Mouse (Mus musculus): ENCODE measurements around the gene Tgfbr3. TPM values are rescaled to one million over a fixed set of nuclear protein-coding genes. Genes with fewer than 3 reads are reported as not detected.

Gene Tgfbr3
- polyA plus RNA-seq, 1 experiment from 2014 or later, result 38.7 TPM

- peak overlapping the region; percentile 82; the same call in 1 of the 2 replicates for H3K27ac ChIP-seq (replicated peaks)
- H3K27me3 ChIP-seq, result no peaks in the 10 kb centered on the region
- H3K9ac ChIP-seq, result no peak overlapping the region
- no peak for ATAC-seq (ENCODE audit: insufficient number of reproducible peaks, low FRiP score, low TSS enrichment, low read depth)
- no peaks in the 10 kb centered on the region for H3K9me3 ChIP-seq (replicated peaks)
- 24% methylated on average over 8 of the region's 8 CpGs for WGBS
- H3K4me3 ChIP-seq (replicated peaks), result no peak overlapping the region
- no peak overlapping the region for H3K4me2 ChIP-seq (replicated peaks)
- H3K36me3 ChIP-seq, result 0 out of 2 replicates have a peak, but pooled peaks cover 5% of the 10 kb centered on the region
- peaks cover 49% of the 10 kb centered on the region for H3K4me1 ChIP-seq
Measured at GRCm38 (mm10) chr5:107202801-107203559, 86.4 kb downstream of the Tgfbr3 start.

DNA sequence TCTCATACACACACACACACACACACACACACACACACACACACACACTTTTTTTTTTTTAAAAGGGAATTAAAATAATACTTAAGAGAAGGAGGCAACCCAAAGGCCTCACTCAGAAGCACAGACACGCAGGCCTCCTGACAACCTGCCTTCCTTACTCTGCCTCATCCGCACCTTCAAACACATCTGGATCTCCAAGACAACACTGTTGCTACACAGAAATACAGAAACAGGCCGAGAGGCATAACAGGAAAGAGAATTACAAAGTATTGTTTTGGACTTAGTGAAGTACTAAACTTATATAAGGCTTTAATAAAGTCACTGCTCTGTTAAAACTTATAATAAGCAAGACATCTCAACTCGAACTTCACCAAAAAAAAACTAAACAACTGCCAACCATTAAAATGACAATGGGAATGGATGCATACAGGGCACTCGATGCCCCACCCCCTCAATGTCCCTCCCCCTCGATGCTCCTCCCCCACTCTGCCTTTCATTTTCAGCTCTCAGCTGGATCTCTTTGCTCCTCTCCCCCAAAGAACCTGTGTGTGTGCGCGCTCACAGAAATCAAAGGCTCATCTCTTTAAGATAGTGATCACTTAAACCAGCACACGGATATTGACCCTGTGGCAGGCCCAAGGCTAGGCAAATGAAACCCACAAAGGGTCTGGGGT, 87.8 kb downstream of the Tgfbr3 start:
- Histone ChIP-seq H3K36me3 (0 out of 2 replicates have a peak, but pooled peaks cover 8% of the 10 kb centered on the region), H3K4me3 (replicated peaks) (no peak overlapping the region), H3K4me2 (replicated peaks) (no peak overlapping the region), H3K9ac (no peak overlapping the region), H3K27me3 (no peaks in the 10 kb centered on the region), H3K9me3 (replicated peaks) (no peaks in the 10 kb centered on the region), H3K27ac (replicated peaks) (peak overlapping the region; percentile 82), H3K4me1 (peaks cover 56% of the 10 kb centered on the region)
- no peak for ATAC-seq (ENCODE audit: insufficient number of reproducible peaks, low FRiP score, low TSS enrichment, low read depth)
- WGBS, result 56% methylated on average over 9 of the region's 9 CpGs

- Histone ChIP-seq H3K4me1 (peaks cover 63% of the 10 kb centered on the region), H3K27ac (replicated peaks) (peak overlapping the region; percentile 82), H3K27me3 (no peaks in the 10 kb centered on the region), H3K4me3 (replicated peaks) (no peak overlapping the region), H3K9me3 (replicated peaks) (no peaks in the 10 kb centered on the region), H3K4me2 (replicated peaks) (peak overlapping the region; percentile 17; the same call in 1 of the 2 replicates), H3K9ac (no peak overlapping the region), H3K36me3 (0 out of 2 replicates have a peak, but pooled peaks cover 7% of the 10 kb centered on the region)
- no peak for ATAC-seq (ENCODE audit: insufficient number of reproducible peaks, low FRiP score, low TSS enrichment, low read depth)
- 36% methylated on average over 12 of the region's 12 CpGs for WGBS
Measured at GRCm38 (mm10) chr5:107200853-107201341, 88.5 kb downstream of the Tgfbr3 start.

DNA sequence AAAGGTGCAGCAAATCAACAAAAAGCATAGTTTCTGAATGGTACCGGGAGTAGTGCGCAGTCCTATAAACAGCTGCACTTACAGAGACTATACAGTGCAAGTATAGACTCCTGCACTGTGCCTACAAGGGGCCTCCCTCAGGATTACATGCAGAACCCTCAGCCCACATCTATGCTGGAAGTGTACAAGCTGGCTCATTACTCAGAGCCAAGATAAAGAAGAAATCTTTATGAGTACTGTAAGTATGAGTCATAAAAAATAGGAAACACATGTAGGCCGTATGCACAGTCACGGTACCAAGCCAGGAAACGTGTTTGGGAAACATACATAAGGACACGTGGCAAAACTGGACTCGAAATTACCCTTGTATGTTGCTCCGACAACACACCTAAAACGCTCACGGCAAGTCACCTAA, 89.2 kb downstream of the Tgfbr3 start:
- ATAC-seq (ENCODE audit: insufficient number of reproducible peaks, low FRiP score, low TSS enrichment, low read depth), result peak; percentile 69
- H3K4me2 ChIP-seq (replicated peaks), result 0 out of 2 replicates have a peak overlapping the region, but pooled peaks have one; percentile 0
- no peaks in the 10 kb centered on the region for H3K9me3 ChIP-seq (replicated peaks)
- peak overlapping the region; percentile 82 for H3K27ac ChIP-seq (replicated peaks)
- 29% methylated on average over 10 of the region's 10 CpGs for WGBS
- H3K9ac ChIP-seq, result no peak overlapping the region
- H3K4me1 ChIP-seq, result peaks cover 70% of the 10 kb centered on the region
- 0 out of 2 replicates have a peak, but pooled peaks cover 3% of the 10 kb centered on the region for H3K36me3 ChIP-seq
- no peaks in the 10 kb centered on the region for H3K27me3 ChIP-seq
- no peak overlapping the region for H3K4me3 ChIP-seq (replicated peaks)

GRCm38 (mm10) chr5:107195751-107196395, 93.6 kb downstream of the Tgfbr3 start:
- Histone ChIP-seq H3K9ac (no peak overlapping the region), H3K4me1 (peaks cover 58% of the 10 kb centered on the region), H3K9me3 (replicated peaks) (no peaks in the 10 kb centered on the region), H3K4me2 (replicated peaks) (0 out of 2 replicates have a peak overlapping the region, but pooled peaks have one; percentile 1), H3K27ac (replicated peaks) (peak overlapping the region; percentile 73), H3K27me3 (no peaks in the 10 kb centered on the region), H3K36me3 (0 out of 2 replicates have a peak, but pooled peaks cover 3% of the 10 kb centered on the region), H3K4me3 (replicated peaks) (no peak overlapping the region)
- ATAC-seq (ENCODE audit: insufficient number of reproducible peaks, low FRiP score, low TSS enrichment, low read depth), result peak; percentile 81
- WGBS, result 13% methylated on average over 12 of the region's 12 CpGs

DNA sequence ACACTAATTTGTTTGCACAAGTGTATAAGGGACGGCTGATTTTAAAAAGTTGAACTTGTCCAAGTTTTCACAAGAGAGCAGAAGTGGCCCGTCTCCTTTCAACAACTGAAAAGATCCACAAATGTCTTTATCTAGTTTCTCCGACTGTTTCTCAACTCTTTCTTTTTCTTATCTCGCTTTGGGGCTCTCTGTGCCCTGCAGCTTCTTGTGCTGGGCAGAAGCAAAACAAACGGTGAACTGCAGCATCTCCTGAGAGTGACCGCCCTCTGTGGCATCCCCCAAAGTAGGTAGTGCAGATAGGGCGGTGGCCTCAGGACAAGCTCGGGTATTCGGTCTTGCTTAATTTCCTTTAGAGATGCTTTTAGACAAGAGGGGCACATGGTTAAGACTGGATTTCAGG, 96.3 kb downstream of the Tgfbr3 start:
- Histone ChIP-seq H3K9ac (no peak overlapping the region), H3K27me3 (no peaks in the 10 kb centered on the region), H3K9me3 (replicated peaks) (no peaks in the 10 kb centered on the region), H3K27ac (replicated peaks) (no peak overlapping the region), H3K4me3 (replicated peaks) (no peak overlapping the region), H3K36me3 (0 out of 2 replicates have a peak, but pooled peaks cover 3% of the 10 kb centered on the region), H3K4me2 (replicated peaks) (no peak overlapping the region), H3K4me1 (peaks cover 44% of the 10 kb centered on the region)
- WGBS, result 76% methylated on average over 9 of the region's 9 CpGs
- no peak for ATAC-seq (ENCODE audit: insufficient number of reproducible peaks, low FRiP score, low TSS enrichment, low read depth)

DNA sequence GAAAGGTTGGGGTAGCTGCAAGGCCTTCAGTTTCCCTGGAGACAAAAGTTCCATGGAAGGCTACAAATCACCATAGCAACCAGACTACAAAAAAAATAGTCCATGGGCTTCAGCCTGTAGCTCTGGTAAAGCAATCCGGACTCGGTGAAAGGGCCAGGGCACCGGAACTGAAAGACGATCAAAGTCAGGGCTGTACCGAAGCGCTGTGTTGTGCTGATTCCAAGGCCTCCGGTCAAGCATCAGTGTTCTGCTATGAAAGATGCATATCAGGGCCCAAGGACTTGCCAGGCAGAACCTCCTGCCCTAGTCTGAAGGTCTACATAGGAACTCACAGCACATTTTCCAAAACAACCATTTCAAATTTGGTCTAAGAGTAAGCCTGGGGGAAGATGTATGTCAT, 97.1 kb downstream of the Tgfbr3 start:
- no peaks in the 10 kb centered on the region for H3K27me3 ChIP-seq
- no peak overlapping the region for H3K4me2 ChIP-seq (replicated peaks)
- H3K9ac ChIP-seq, result no peak overlapping the region
- no peaks in the 10 kb centered on the region for H3K36me3 ChIP-seq
- H3K9me3 ChIP-seq (replicated peaks), result no peaks in the 10 kb centered on the region
- H3K4me1 ChIP-seq, result peaks cover 44% of the 10 kb centered on the region
- H3K27ac ChIP-seq (replicated peaks), result peak overlapping the region; percentile 22; the same call in 1 of the 2 replicates
- WGBS, result 78% methylated on average over 7 of the region's 7 CpGs
- no peak overlapping the region for H3K4me3 ChIP-seq (replicated peaks)
- ATAC-seq (ENCODE audit: insufficient number of reproducible peaks, low FRiP score, low TSS enrichment, low read depth), result no peak

- no peak for ATAC-seq (ENCODE audit: insufficient number of reproducible peaks, low FRiP score, low TSS enrichment, low read depth)
- WGBS, result 65% methylated on average over 10 of the region's 10 CpGs
Measured at GRCm38 (mm10) chr5:107188551-107188950, 100.9 kb downstream of the Tgfbr3 start.

GRCm38 (mm10) chr5:107186206-107186605, 103.2 kb downstream of the Tgfbr3 start:
- Histone ChIP-seq H3K36me3 (no peaks in the 10 kb centered on the region), H3K4me2 (replicated peaks) (no peak overlapping the region), H3K4me3 (replicated peaks) (no peak overlapping the region), H3K9ac (no peak overlapping the region), H3K27ac (replicated peaks) (no peak overlapping the region), H3K9me3 (replicated peaks) (no peaks in the 10 kb centered on the region), H3K27me3 (no peaks in the 10 kb centered on the region), H3K4me1 (peaks cover 15% of the 10 kb centered on the region; the same call in 1 of the 2 replicates)
- no peak for ATAC-seq (ENCODE audit: insufficient number of reproducible peaks, low FRiP score, low TSS enrichment, low read depth)
- 83% methylated on average over 3 of the region's 3 CpGs for WGBS

More at GRCm38 (mm10) chr5:107188551-107188950, 100.9 kb downstream of the Tgfbr3 start:
- no peak overlapping the region for H3K9ac ChIP-seq
- H3K4me2 ChIP-seq (replicated peaks), result no peak overlapping the region
- H3K9me3 ChIP-seq (replicated peaks), result no peaks in the 10 kb centered on the region
- H3K4me3 ChIP-seq (replicated peaks), result no peak overlapping the region
- peaks cover 22% of the 10 kb centered on the region; the same call in 1 of the 2 replicates for H3K4me1 ChIP-seq
- no peaks in the 10 kb centered on the region for H3K36me3 ChIP-seq
- no peak overlapping the region for H3K27ac ChIP-seq (replicated peaks)
- no peaks in the 10 kb centered on the region for H3K27me3 ChIP-seq

DNA sequence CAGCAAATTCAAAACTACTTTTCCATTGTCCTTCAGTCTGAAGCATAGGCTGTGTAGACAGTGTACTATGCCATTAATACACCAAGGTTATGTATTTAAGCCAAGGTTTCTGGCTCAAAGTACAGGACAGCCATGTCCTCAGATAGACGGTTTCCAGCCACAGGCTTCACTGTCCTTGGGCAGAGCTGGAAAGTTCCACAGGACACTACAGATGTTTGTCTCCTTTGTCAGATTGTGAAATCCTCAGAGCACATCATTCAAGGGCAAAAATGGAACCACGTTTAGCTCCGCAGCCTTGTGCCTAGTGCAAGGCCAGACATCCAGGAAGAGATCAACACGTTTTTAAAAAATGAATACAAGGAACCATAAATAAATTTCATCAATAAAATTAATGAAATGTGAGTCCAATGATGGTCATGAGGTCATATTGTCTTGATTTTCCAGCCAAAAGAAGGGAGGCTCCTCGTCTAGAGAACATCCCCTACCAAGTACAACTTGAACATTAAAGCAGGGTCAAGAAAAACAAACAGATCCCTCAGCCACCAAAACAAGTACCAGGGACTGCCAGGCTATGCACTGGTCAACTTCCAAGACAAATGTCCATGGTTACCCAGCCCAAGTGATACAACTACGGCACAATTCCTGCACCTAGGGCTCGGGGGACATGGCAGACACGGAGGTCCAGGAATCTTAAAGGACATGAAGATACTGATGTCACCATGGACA, 105.1 kb downstream of the Tgfbr3 start:
- Histone ChIP-seq H3K27ac (replicated peaks) (no peak overlapping the region), H3K4me2 (replicated peaks) (no peak overlapping the region), H3K36me3 (no peaks in the 10 kb centered on the region), H3K4me1 (peaks cover 14% of the 10 kb centered on the region; the same call in 1 of the 2 replicates), H3K4me3 (replicated peaks) (no peak overlapping the region), H3K27me3 (no peaks in the 10 kb centered on the region), H3K9me3 (replicated peaks) (no peaks in the 10 kb centered on the region), H3K9ac (no peak overlapping the region)
- 75% methylated on average over 8 of the region's 8 CpGs for WGBS
- no peak for ATAC-seq (ENCODE audit: insufficient number of reproducible peaks, low FRiP score, low TSS enrichment, low read depth)
